Mouse (Mus musculus) G1E (cell line): ENCODE measurements at regions not wholly inside any gene's neighbourhood (a gene's known extent, or its start where the extent isn't known, plus 50 kb on each side); places are given as distances from the start of the nearest gene placed in this dataset.

Experiments
- ATAC-seq: 2 replicates; pipeline ENCODE4 v1.8.0; 2016; ENCODE audit warnings: mild to moderate bottlenecking; ENCODE audit not compliant: insufficient number of reproducible peaks, poor library complexity, low FRiP score, severe bottlenecking; ENCODE audit errors: extremely low read depth
- DNase-seq: peaks from one replicate; pipeline ENCODE4 v3.0.0; 2012; ENCODE audit warnings: low spot score
- H3K27me3 ChIP-seq: 2 replicates; pipeline ENCODE4 v1.6.1; 2012; ENCODE audit warnings: mild to moderate bottlenecking, low read length, inconsistent platforms; ENCODE audit not compliant: insufficient read depth
- H3K36me3 ChIP-seq: replicated peaks from 2 replicates; pipeline ENCODE3; 2012; ENCODE audit warnings: mild to moderate bottlenecking, inconsistent platforms
- H3K4me1 ChIP-seq: 2 replicates; pipeline ENCODE4 v1.6.1; 2012; ENCODE audit warnings: low read depth, low read length, inconsistent platforms, mixed read lengths; ENCODE audit not compliant: insufficient read depth
- H3K4me3 ChIP-seq: 2 replicates; pipeline ENCODE4 v1.5.1; 2012; ENCODE audit warnings: low read depth, mild to moderate bottlenecking, inconsistent platforms, low read length, moderate library complexity, mixed read lengths
- H3K9me3 ChIP-seq: replicated peaks from 2 replicates; pipeline ENCODE4 v1.6.1; 2012; ENCODE audit warnings: inconsistent platforms
- CTCF ChIP-seq: IDR thresholded peaks from 2 replicates; pipeline ENCODE4 v1.5.1; 2012; ENCODE audit warnings: low read depth, low read length, inconsistent platforms, mixed read lengths
- GATA1 ChIP-seq: IDR thresholded peaks from 2 replicates; pipeline ENCODE4 v1.6.1; 2012; ENCODE audit warnings: borderline replicate concordance, low read length, inconsistent platforms, mixed read lengths
- GATA2 ChIP-seq: IDR thresholded peaks from 2 replicates; pipeline ENCODE4 v1.6.1; 2012; ENCODE audit warnings: low read depth, low read length, inconsistent platforms, borderline replicate concordance
- POLR2AphosphoS5 ChIP-seq: IDR thresholded peaks from 2 replicates; pipeline ENCODE4 v1.6.1; 2012; ENCODE audit warnings: low read depth, low read length, inconsistent platforms; ENCODE audit not compliant: insufficient replicate concordance
- TAL1 ChIP-seq: conservative IDR thresholded peaks from 2 replicates; pipeline ENCODE4 v1.6.1; 2012; ENCODE audit warnings: low read depth, low read length, inconsistent platforms, mixed read lengths

- Histone ChIP-seq H3K36me3 (no peaks in the 10 kb centered on the region), H3K4me3 (no peak overlapping the region; the same call in 1 of the 2 replicates), H3K9me3 (no peaks in the 10 kb centered on the region), H3K27me3 (peaks cover 17% of the 10 kb centered on the region), H3K4me1 (peaks cover 68% of the 10 kb centered on the region)
- TF ChIP-seq GATA2 (no peak), GATA1 (no peak), CTCF (no peak), POLR2AphosphoS5 (no peak), TAL1 (no peak)
- ATAC-seq (no peak), DNase-seq (no peak)
Observed at GRCm38 (mm10) chr10:21490910-21491309, 102.0 kb upstream of the 1700020N01Rik start.

GRCm38 (mm10) chr10:21492254-21492894 is 100.6 kb upstream of the 1700020N01Rik start:
- Histone ChIP-seq H3K9me3 (no peaks in the 10 kb centered on the region), H3K4me3 (no peak overlapping the region), H3K27me3 (peaks cover 15% of the 10 kb centered on the region), H3K4me1 (peaks cover 67% of the 10 kb centered on the region), H3K36me3 (no peaks in the 10 kb centered on the region)
- ATAC-seq = no peak
- DNase-seq = no peak
- TF ChIP-seq TAL1 (no peak), GATA2 (no peak), CTCF (no peak)

GRCm38 (mm10) chr10:21494536-21494935 is 98.4 kb upstream of the 1700020N01Rik start:
- DNase-seq (no peak), ATAC-seq (no peak)
- no peak overlapping the region for H3K4me3 ChIP-seq
- H3K27me3 ChIP-seq = no peaks in the 10 kb centered on the region; the same call in 1 of the 2 replicates
- no peaks in the 10 kb centered on the region for H3K36me3 ChIP-seq
- H3K4me1 ChIP-seq = peaks cover 66% of the 10 kb centered on the region
- no peaks in the 10 kb centered on the region for H3K9me3 ChIP-seq
- TF ChIP-seq POLR2AphosphoS5 (no peak), TAL1 (no peak), GATA1 (no peak), CTCF (no peak), GATA2 (no peak)

- Histone ChIP-seq H3K36me3 (no peaks in the 10 kb centered on the region), H3K9me3 (no peaks in the 10 kb centered on the region), H3K27me3 (no peaks in the 10 kb centered on the region; the same call in 1 of the 2 replicates), H3K4me1 (peaks cover 53% of the 10 kb centered on the region), H3K4me3 (no peak overlapping the region)
- DNase-seq = no peak
- ATAC-seq = no peak
- TF ChIP-seq GATA2 = no peak
- no peak for TF ChIP-seq GATA1
- TF ChIP-seq CTCF = no peak
- TF ChIP-seq TAL1 = no peak
- TF ChIP-seq POLR2AphosphoS5 = no peak
Observed at GRCm38 (mm10) chr10:21497110-21497509, 95.8 kb upstream of the 1700020N01Rik start.

- ATAC-seq (no peak), DNase-seq (no peak)
- peaks cover 55% of the 10 kb centered on the region for H3K4me1 ChIP-seq
- no peak overlapping the region for H3K4me3 ChIP-seq
- H3K27me3 ChIP-seq = no peaks in the 10 kb centered on the region; the same call in 1 of the 2 replicates
- TF ChIP-seq CTCF (no peak), GATA1 (no peak), POLR2AphosphoS5 (no peak), TAL1 (no peak), GATA2 (no peak)
- H3K36me3 ChIP-seq = no peaks in the 10 kb centered on the region
- H3K9me3 ChIP-seq = no peaks in the 10 kb centered on the region
Observed at GRCm38 (mm10) chr10:21498143-21498542, 94.8 kb upstream of the 1700020N01Rik start.

- H3K4me3 ChIP-seq = no peak overlapping the region
- no peak for DNase-seq
- no peaks in the 10 kb centered on the region; the same call in 1 of the 2 replicates for H3K27me3 ChIP-seq
- no peaks in the 10 kb centered on the region for H3K36me3 ChIP-seq
- TF ChIP-seq POLR2AphosphoS5 = no peak
- no peak for TF ChIP-seq GATA2
- TF ChIP-seq TAL1 = no peak
- TF ChIP-seq CTCF = no peak
- no peak for TF ChIP-seq GATA1
- no peak for ATAC-seq
- peaks cover 58% of the 10 kb centered on the region for H3K4me1 ChIP-seq
- H3K9me3 ChIP-seq = no peaks in the 10 kb centered on the region
Observed at GRCm38 (mm10) chr10:21501658-21502057, 91.3 kb upstream of the 1700020N01Rik start.
